Mouse (Mus musculus): ENCODE results near the gene Cgrrf1.

The Cgrrf1 gene

DNA sequence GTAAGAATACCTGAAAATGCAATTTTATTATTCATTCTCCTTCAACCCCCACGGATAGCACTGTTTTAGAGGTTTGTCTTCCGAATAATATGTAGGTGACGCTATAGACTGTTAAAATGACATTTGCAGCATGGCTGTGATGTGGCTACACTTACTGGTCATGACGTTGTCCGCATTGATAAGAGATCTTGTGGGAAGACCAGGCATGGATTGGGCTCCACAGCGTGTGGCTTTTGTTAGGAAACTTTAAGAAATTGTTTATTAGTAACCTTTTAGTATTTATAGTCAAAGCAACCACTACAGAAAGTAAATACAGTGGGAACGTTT lies 53.5 kb downstream of the Cgrrf1 start:
- in situ Hi-C loops (cut with MboI, MseI), result loop anchor here (5.0 to 10.0 kb wide), 3 partner anchors 98 to 299 kb away; partner anchors contain the start of genes Cnih1 (in 1 of the 2) and Gch1 (in 1 of the 2)

DNA sequence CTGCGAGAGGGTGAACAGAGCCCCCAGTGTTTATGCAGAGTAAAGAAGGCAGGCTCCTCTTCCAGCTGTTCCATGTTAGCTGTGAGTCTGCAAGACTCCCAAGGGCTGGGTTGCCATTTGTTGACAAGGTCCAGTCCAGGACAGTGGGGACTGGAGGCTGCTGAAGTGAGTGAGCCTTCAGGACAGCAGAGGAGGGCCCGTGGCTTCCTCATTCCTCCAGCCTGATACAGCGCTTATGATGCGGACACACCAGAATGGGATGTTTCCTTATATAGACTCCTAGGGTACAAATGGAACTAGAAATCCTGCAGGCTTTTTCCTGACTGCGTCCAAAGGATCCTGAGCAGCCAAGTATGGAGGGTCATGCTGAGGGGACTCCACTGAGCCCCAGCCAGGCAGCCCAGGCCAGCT lies 54.0 kb downstream of the Cgrrf1 start:
- in situ Hi-C loops (cut with MboI, MseI), result loop anchor here (5.0 to 10.0 kb wide), 3 partner anchors 99 to 299 kb away; partner anchors contain the start of genes Cnih1 (in 1 of the 2) and Gch1 (in 1 of the 2)

DNA sequence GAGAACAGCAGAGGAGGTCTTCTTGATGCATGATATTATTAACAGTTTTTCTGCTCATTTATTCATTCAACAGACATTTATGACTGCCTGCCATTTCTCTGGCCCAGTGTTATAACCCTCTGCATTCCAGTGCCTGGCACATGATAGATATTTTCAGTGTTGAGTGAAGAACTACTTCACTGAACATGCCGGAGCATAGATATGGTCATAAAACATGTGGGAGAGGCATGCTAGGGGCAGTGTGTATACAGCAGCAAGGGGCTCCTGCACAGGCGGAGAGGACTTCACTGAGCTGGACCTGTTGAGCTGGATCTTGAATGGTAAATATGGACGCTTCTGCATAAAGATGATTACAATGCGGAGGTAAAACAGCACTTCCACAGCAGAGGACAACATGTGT lies 57.2 kb downstream of the Cgrrf1 start:
- in situ Hi-C loops (cut with MboI, MseI), result loop anchor here (5.0 to 10.0 kb wide), 3 partner anchors 102 to 296 kb away; partner anchors contain the start of genes Cnih1 (in 1 of the 2) and Gch1 (in 1 of the 2)

DNA sequence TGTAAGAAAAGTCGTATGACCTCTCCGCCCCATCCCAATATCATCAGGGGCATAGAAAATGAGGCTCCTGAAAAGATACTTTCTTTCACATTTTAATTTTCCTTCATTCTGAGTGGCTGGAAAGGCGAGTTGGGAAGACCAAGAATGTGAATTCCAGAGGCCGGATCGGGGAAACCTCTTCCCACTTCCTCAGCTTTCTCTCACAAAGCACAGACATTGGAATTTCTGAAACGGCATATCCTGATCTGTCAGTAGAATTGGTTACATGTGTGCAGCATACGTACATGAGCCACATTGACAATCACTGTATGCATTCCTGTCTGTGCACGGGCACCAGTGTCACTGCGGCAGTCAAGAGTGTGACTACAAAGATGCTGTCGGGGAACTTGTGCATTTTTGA lies 62.0 kb downstream of the Cgrrf1 start:
- in situ Hi-C loops (cut with MboI, MseI), result loop anchor here in 1 of 2 experiments (5.0 to 10.0 kb wide), 2 partner anchors 178 to 1189 kb away; no protein-coding TSS in a partner anchor

DNA sequence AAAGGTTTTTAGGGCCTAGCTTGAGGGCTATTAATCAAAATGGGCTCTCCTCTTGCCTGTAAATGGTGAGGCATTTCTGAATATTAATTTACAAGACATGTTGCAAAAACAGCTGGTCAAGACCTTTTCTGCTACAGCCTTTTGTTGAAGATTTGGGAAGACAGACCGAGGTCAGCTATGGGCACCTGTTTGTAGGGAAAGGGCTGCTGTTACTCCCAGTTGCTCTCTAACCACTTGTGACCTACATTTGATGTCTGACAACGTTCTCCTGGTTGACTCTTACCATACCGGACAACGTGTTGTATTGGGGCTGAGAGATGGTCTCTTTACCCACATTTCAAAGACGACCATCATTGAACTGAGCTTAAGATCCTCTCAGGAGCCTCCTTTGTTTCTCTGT lies 66.0 kb downstream of the Cgrrf1 start:
- in situ Hi-C loops (cut with MboI, MseI), result loop anchor here in 1 of 2 experiments (10.0 kb wide), 1 partner anchor 1193 kb away; no protein-coding TSS in a partner anchor

DNA sequence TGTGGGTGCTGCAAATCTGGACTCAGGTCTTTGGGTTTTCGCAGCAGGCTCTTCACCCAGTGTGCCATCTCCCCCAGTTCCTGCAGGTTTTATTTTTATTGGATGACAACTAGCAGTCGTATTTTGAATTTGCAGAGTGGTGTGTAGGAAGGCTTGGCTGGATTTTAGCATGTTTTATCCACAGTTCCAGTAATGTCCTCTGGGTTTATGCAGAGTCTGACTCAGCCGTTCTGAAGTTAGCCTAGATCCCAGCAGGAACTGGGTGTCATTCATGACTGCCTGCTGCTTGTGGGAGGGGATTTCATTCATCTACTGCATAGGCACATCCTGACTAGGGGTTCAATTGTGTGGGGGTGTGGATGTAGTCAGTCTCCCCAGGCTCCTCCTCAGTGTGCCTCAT lies 66.7 kb downstream of the Cgrrf1 start:
- in situ Hi-C loops (cut with MboI, MseI), result loop anchor here in 1 of 2 experiments (10.0 kb wide), 1 partner anchor 1194 kb away; no protein-coding TSS in a partner anchor

DNA sequence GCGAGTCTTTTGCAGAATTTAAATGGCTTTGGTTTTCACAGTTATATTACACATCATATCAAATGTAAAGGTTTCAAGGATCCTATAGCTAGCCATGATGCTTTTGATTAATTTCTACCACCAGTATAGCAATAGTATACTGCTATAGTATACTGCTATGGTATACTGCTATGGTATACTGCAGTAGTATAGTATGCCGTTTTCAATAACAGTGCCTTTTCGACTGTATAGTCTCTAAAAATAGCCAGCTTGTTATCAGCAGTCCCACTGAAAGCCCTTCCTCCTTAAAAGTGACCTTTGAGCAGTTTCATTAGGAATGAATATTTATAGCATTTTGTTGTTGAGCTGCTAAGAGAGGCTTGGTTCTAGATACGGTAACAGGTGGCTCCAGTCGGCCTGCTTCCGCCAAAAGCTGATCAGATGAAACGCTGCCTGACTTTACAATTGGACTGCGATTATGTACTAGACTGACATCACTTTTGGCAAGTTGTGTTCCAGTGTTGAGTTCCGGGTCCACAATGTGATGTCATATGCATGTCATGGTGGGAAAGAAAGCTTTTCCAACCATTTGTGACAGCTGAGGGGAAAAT lies 70.7 kb downstream of the Cgrrf1 start:
- in situ Hi-C loops (cut with MboI, MseI), result loop anchor here in 1 of 2 experiments (10.0 kb wide), 1 partner anchor 1292 kb away; no protein-coding TSS in a partner anchor

Measured in T-helper 17 cell (primary cell).